ENCODE assay signal across 1 mouse cellular context in the genomic region with DNA sequence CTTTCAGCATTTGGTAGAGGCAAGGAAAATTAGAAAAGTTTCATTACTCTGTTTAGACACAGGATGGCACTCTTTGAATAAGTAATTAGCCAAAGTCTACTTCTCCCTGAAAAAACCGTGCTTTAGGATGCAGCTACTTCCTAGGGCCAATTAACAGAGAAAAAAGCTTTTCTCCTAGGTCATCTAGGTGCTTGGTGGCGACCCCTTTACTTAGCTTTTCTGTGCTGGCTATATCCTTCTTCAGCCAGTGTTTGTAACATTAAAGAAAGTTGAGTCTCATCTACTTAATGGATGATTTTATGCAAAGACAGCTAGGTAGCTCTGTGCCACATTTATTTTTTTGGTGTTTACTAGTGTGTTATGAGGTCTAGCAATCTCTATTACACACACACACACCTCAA.
A peak's percentile ranks its signal among the peaks of the same experiment; 100 is the strongest.
TF ChIP-seq lines count a peak whose summit lies in the region.

No protein-coding gene starts in this region.

TF ChIP-seq in CH12.LX, 34 proteins besides CTCF, POLR2A, EP300 and RAD21 (continued from another document):
- TF ChIP-seq MAFK (IDR thresholded peaks at IDR 0.05; ENCODE audit: insufficient replicate concordance, low read length) (no peak), CHD2 (IDR thresholded peaks at IDR 0.05; ENCODE audit: low read length) (no peak), USF2 (conservative IDR thresholded peaks at IDR 0.05; ENCODE audit: low read depth, low read length) (no peak), ELF1 (IDR thresholded peaks at IDR 0.05; ENCODE audit: low read depth, low read length) (0 out of 2 replicates have a peak, but pooled peaks have one; percentile 36), JUN (IDR thresholded peaks at IDR 0.05; ENCODE audit: insufficient read depth, low read depth, low read length) (no peak; the same call in 1 of the 2 replicates)
